Mouse (Mus musculus) embryonic facial prominence, embryonic 12.5 days (tissue): ENCODE measurements around the gene 9930022D16Rik. TPM values are rescaled to one million over a fixed set of nuclear protein-coding genes. Genes with fewer than 3 reads are reported as not detected.

ENCODE experiments used
- ATAC-seq: fragments of 200-750 bp; cut with Nextera tagmentation; 2 replicates; pipeline ENCODE4 v1.8.0; 2017; ENCODE audit not compliant: insufficient number of reproducible peaks, insufficient read depth, low FRiP score, low TSS enrichment
- H3K27ac ChIP-seq: fragments of 300-500 bp; sonication (generic); 2 replicates; pipeline ENCODE4 v1.5.1; 2016; ENCODE audit warnings: mild to moderate bottlenecking
- H3K27me3 ChIP-seq: fragments of 300-500 bp; sonication (generic); 2 replicates; pipeline ENCODE4 v1.6.1; 2016; ENCODE audit warnings: mild to moderate bottlenecking, moderate library complexity
- H3K36me3 ChIP-seq: fragments of 300-500 bp; sonication (generic); 2 replicates; pipeline ENCODE4 v1.6.1; 2016; ENCODE audit warnings: mild to moderate bottlenecking
- H3K4me1 ChIP-seq: fragments of 300-500 bp; sonication (generic); 2 replicates; pipeline ENCODE4 v1.6.1; 2016
- H3K4me2 ChIP-seq: fragments of 300-500 bp; sonication (generic); replicated peaks from 2 replicates; pipeline ENCODE4 v1.6.1; 2016; ENCODE audit warnings: mild to moderate bottlenecking, moderate library complexity
- H3K4me3 ChIP-seq: fragments of 300-500 bp; sonication (generic); 2 replicates; pipeline ENCODE4 v1.5.1; 2016; ENCODE audit warnings: mild to moderate bottlenecking
- H3K9ac ChIP-seq: fragments of 300-500 bp; sonication (generic); 2 replicates; pipeline ENCODE4 v1.6.1; 2016; ENCODE audit warnings: mild to moderate bottlenecking, moderate library complexity
- H3K9me3 ChIP-seq: fragments of 300-500 bp; sonication (generic); 2 replicates; pipeline ENCODE4 v1.6.1; 2016; ENCODE audit warnings: mild to moderate bottlenecking, moderate library complexity
- WGBS: fragments of 180-500 bp; shearing (Covaris S2); methylation state at CpG from one replicate; pipeline ENCODE4 v1.1.7; 2016; 5-methylcytosine and 5-hydroxymethylcytosine counted together
- polyA plus RNA-seq: library from polyadenylated mRNA; unstranded; fragments of >200 nt; fragmentation: Nextera tagmentation; extraction: Ambion mirVana; gene quantifications from 2 replicates; pipeline ENCODE4 v1.2.1, GENCODE M21; 2016

Gene 9930022D16Rik
- polyA plus RNA-seq, 1 experiment from 2014 or later = not detected

GRCm38 (mm10) chr11:109385296-109385695 is 28.4 kb upstream of the 9930022D16Rik start:
- no peak overlapping the region for H3K27ac ChIP-seq
- no peaks in the 10 kb centered on the region for H3K9me3 ChIP-seq
- no peak overlapping the region for H3K4me3 ChIP-seq
- no peak overlapping the region for H3K9ac ChIP-seq
- H3K36me3 ChIP-seq = no peaks in the 10 kb centered on the region
- 0 out of 2 replicates have a peak, but pooled peaks cover 5% of the 10 kb centered on the region for H3K4me1 ChIP-seq
- ATAC-seq = no peak
- H3K4me2 ChIP-seq = no peak overlapping the region
- H3K27me3 ChIP-seq = no peaks in the 10 kb centered on the region
- WGBS = 81% methylated on average over 8 of the region's 8 CpGs

GRCm38 (mm10) chr11:109389046-109389445 is 24.7 kb upstream of the 9930022D16Rik start:
- H3K9ac ChIP-seq = no peak overlapping the region
- no peak overlapping the region for H3K4me3 ChIP-seq
- WGBS = 92% methylated on average over 5 of the region's 5 CpGs
- H3K36me3 ChIP-seq = peaks cover 11% of the 10 kb centered on the region; the same call in 1 of the 2 replicates
- H3K9me3 ChIP-seq = no peaks in the 10 kb centered on the region
- H3K4me2 ChIP-seq = no peak overlapping the region
- ATAC-seq = no peak
- no peak overlapping the region for H3K27ac ChIP-seq
- H3K27me3 ChIP-seq = no peaks in the 10 kb centered on the region
- 0 out of 2 replicates have a peak, but pooled peaks cover 5% of the 10 kb centered on the region for H3K4me1 ChIP-seq

GRCm38 (mm10) chr11:109391200-109391599 is 22.5 kb upstream of the 9930022D16Rik start:
- H3K27me3 ChIP-seq = no peaks in the 10 kb centered on the region
- 76% methylated on average over 7 of the region's 7 CpGs for WGBS
- H3K4me3 ChIP-seq = no peak overlapping the region
- H3K9ac ChIP-seq = no peak overlapping the region
- no peak for ATAC-seq
- H3K36me3 ChIP-seq = peaks cover 19% of the 10 kb centered on the region
- H3K27ac ChIP-seq = no peak overlapping the region
- no peaks in the 10 kb centered on the region for H3K9me3 ChIP-seq
- no peak overlapping the region for H3K4me2 ChIP-seq
- H3K4me1 ChIP-seq = 0 out of 2 replicates have a peak, but pooled peaks cover 5% of the 10 kb centered on the region

- no peak overlapping the region for H3K4me3 ChIP-seq
- 0 out of 2 replicates have a peak, but pooled peaks cover 5% of the 10 kb centered on the region for H3K4me1 ChIP-seq
- H3K9ac ChIP-seq = no peak overlapping the region
- ATAC-seq = no peak
- no peak overlapping the region for H3K4me2 ChIP-seq
- no peaks in the 10 kb centered on the region for H3K9me3 ChIP-seq
- WGBS = 59% methylated on average over 7 of the region's 7 CpGs
- H3K36me3 ChIP-seq = peaks cover 25% of the 10 kb centered on the region
- no peaks in the 10 kb centered on the region for H3K27me3 ChIP-seq
- no peak overlapping the region for H3K27ac ChIP-seq
Measured at GRCm38 (mm10) chr11:109391760-109392159, 22.0 kb upstream of the 9930022D16Rik start.

GRCm38 (mm10) chr11:109392601-109393000 is 21.1 kb upstream of the 9930022D16Rik start:
- Histone ChIP-seq H3K9ac (no peak overlapping the region), H3K4me2 (no peak overlapping the region), H3K36me3 (peaks cover 33% of the 10 kb centered on the region), H3K27me3 (no peaks in the 10 kb centered on the region), H3K27ac (no peak overlapping the region), H3K9me3 (no peaks in the 10 kb centered on the region), H3K4me1 (0 out of 2 replicates have a peak, but pooled peaks cover 5% of the 10 kb centered on the region), H3K4me3 (no peak overlapping the region)
- WGBS = 90% methylated on average over 9 of the region's 9 CpGs
- no peak for ATAC-seq

GRCm38 (mm10) chr11:109394758-109395157 is 19.0 kb upstream of the 9930022D16Rik start:
- ATAC-seq = no peak
- WGBS = 90% methylated on average over 9 of the region's 9 CpGs
- Histone ChIP-seq H3K36me3 (peaks cover 44% of the 10 kb centered on the region), H3K9ac (no peak overlapping the region), H3K27me3 (no peaks in the 10 kb centered on the region), H3K4me1 (no peaks in the 10 kb centered on the region), H3K4me3 (no peak overlapping the region), H3K4me2 (no peak overlapping the region), H3K27ac (no peak overlapping the region), H3K9me3 (no peaks in the 10 kb centered on the region)

- peaks cover 44% of the 10 kb centered on the region for H3K36me3 ChIP-seq
- no peaks in the 10 kb centered on the region for H3K4me1 ChIP-seq
- H3K4me2 ChIP-seq = no peak overlapping the region
- H3K27me3 ChIP-seq = no peaks in the 10 kb centered on the region
- H3K27ac ChIP-seq = no peak overlapping the region
- WGBS = 90% methylated on average over 9 of the region's 9 CpGs
- ATAC-seq = no peak
- no peaks in the 10 kb centered on the region for H3K9me3 ChIP-seq
- H3K4me3 ChIP-seq = no peak overlapping the region
- no peak overlapping the region for H3K9ac ChIP-seq
Measured at GRCm38 (mm10) chr11:109395291-109395690, 18.4 kb upstream of the 9930022D16Rik start.

- ATAC-seq = no peak
- Histone ChIP-seq H3K4me2 (no peak overlapping the region), H3K27ac (no peak overlapping the region), H3K27me3 (no peaks in the 10 kb centered on the region), H3K9me3 (no peaks in the 10 kb centered on the region), H3K9ac (no peak overlapping the region), H3K36me3 (0 out of 2 replicates have a peak, but pooled peaks cover 1% of the 10 kb centered on the region), H3K4me3 (no peak overlapping the region), H3K4me1 (no peaks in the 10 kb centered on the region)
- WGBS = 86% methylated on average over 5 of the region's 5 CpGs
Measured at GRCm38 (mm10) chr11:109406431-109406830, 7.3 kb upstream of the 9930022D16Rik start.

GRCm38 (mm10) chr11:109410197-109410980 is 3.3 kb upstream of the 9930022D16Rik start:
- Histone ChIP-seq H3K4me1 (no peaks in the 10 kb centered on the region), H3K4me3 (no peak overlapping the region), H3K9ac (no peak overlapping the region), H3K27me3 (no peaks in the 10 kb centered on the region), H3K36me3 (no peaks in the 10 kb centered on the region), H3K27ac (no peak overlapping the region), H3K4me2 (no peak overlapping the region), H3K9me3 (no peaks in the 10 kb centered on the region)
- no peak for ATAC-seq
- 92% methylated on average over 15 of the region's 15 CpGs for WGBS

GRCm38 (mm10) chr11:109414802-109415201 is 1.1 kb downstream of the 9930022D16Rik start:
- no peak overlapping the region for H3K27ac ChIP-seq
- 0 out of 2 replicates have a peak, but pooled peaks cover 2% of the 10 kb centered on the region for H3K27me3 ChIP-seq
- H3K4me2 ChIP-seq = no peak overlapping the region
- 87% methylated on average over 5 of the region's 5 CpGs for WGBS
- no peaks in the 10 kb centered on the region for H3K36me3 ChIP-seq
- no peaks in the 10 kb centered on the region for H3K4me1 ChIP-seq
- H3K4me3 ChIP-seq = no peak overlapping the region
- no peak overlapping the region for H3K9ac ChIP-seq
- ATAC-seq = no peak
- H3K9me3 ChIP-seq = no peaks in the 10 kb centered on the region

GRCm38 (mm10) chr11:109416709-109417420 is 3.1 kb downstream of the 9930022D16Rik start:
- H3K4me1 ChIP-seq = no peaks in the 10 kb centered on the region

More at GRCm38 (mm10) chr11:109416709-109417420, 3.1 kb downstream of the 9930022D16Rik start:
- ATAC-seq = no peak
- 88% methylated on average over 8 of the region's 8 CpGs for WGBS
- Histone ChIP-seq H3K27me3 (0 out of 2 replicates have a peak, but pooled peaks cover 3% of the 10 kb centered on the region), H3K4me3 (no peak overlapping the region), H3K27ac (no peak overlapping the region), H3K9me3 (no peaks in the 10 kb centered on the region), H3K36me3 (no peaks in the 10 kb centered on the region), H3K9ac (no peak overlapping the region), H3K4me2 (no peak overlapping the region)
